Mouse (Mus musculus) hematopoietic stem cell, adult 5-6 weeks (primary cell): ENCODE measurements around the gene Pitx2. TPM values are rescaled to one million over a fixed set of nuclear protein-coding genes. Genes with fewer than 3 reads are reported as not detected.

Experiments
- ATAC-seq, 2 experiments: fragments of 125-278 bp in 1 of 2; replicated peaks in 1 of 2; 2 replicates each; pipeline ENCODE4 v1.8.0; 2016 to 2017; ENCODE audit warnings: inconsistent platforms in 2 of 2, mild to moderate bottlenecking in 2 of 2, moderate number of reproducible peaks in 2 of 2, low read depth in 1 of 2, moderate TSS enrichment in 1 of 2; ENCODE audit not compliant: low FRiP score in 2 of 2, poor library complexity in 2 of 2, severe bottlenecking in 2 of 2, insufficient read depth in 1 of 2, low TSS enrichment in 1 of 2
- total RNA-seq: library from RNA; stranded (forward); fragments of 172-1452, 232-1000 nt; gene quantifications from 2 replicates; pipeline ENCODE4 v1.2.3, GENCODE M21; 2017

Pitx2 gene
- total RNA-seq, 1 experiment from 2014 or later = 4.5 TPM

- ATAC-seq = no peak; a peak in 1 of 4 replicates
Measured at GRCm38 (mm10) chr3:129224806-129225576, 25.3 kb downstream of the Pitx2 start.

GRCm38 (mm10) chr3:129225577-129226289 is 26.1 kb downstream of the Pitx2 start:
- no peak for ATAC-seq

- ATAC-seq = no peak
Measured at GRCm38 (mm10) chr3:129226681-129227080, 27.0 kb downstream of the Pitx2 start.

- no peak for ATAC-seq
Measured at GRCm38 (mm10) chr3:129227331-129227730, 27.7 kb downstream of the Pitx2 start.

GRCm38 (mm10) chr3:129238010-129238409 is 38.3 kb downstream of the Pitx2 start:
- ATAC-seq = no peak

GRCm38 (mm10) chr3:129238664-129239258 is 39.1 kb downstream of the Pitx2 start:
- no peak for ATAC-seq

GRCm38 (mm10) chr3:129250997-129251396 is 51.3 kb downstream of the Pitx2 start:
- no peak for ATAC-seq

GRCm38 (mm10) chr3:129254246-129254645 is 54.6 kb downstream of the Pitx2 start:
- no peak for ATAC-seq

GRCm38 (mm10) chr3:129256283-129256682 is 56.6 kb downstream of the Pitx2 start:
- peak in 1 of 2 experiments; percentile 42; a peak in 1 of 4 replicates for ATAC-seq

GRCm38 (mm10) chr3:129256766-129257165 is 57.1 kb downstream of the Pitx2 start:
- peak; percentile 67 to 72 for ATAC-seq

- ATAC-seq = no peak; a peak in 1 of 4 replicates
Measured at GRCm38 (mm10) chr3:129258497-129258896, 58.8 kb downstream of the Pitx2 start.

Other genes with a start within 250 kb of the Pitx2 start
- gene Enpep, start 132.8 kb downstream of the Pitx2 start, total RNA-seq = 0.35 TPM in 1 of 2 replicates, not detected in the other